Mouse (Mus musculus) gastrocnemius, postnatal 36 days (tissue): Measurements from ENCODE around the gene Gm5039. TPM values are rescaled to one million over a fixed set of nuclear protein-coding genes. Genes with fewer than 3 reads are reported as not detected.
A peak's percentile ranks its signal among the peaks of the same experiment; 100 is the strongest.
"Not testable (repeated sequence)": the region's sequence is repeated elsewhere in the genome, so short reads cannot be mapped to it uniquely, and the experiment has no call there.

Source experiments
- DNase-seq, 2 experiments: peaks; one replicate each; pipeline ENCODE4 v3.0.0; 2022
- intact Hi-C: fragments of 180-260 bp; cut with DNase I; formaldehyde crosslinking; loops from one replicate; pipeline ENCODE4 v1.15.1; 2025
- long read RNA-seq, 2 experiments: library from polyadenylated mRNA; stranded (forward); transcript quantifications; one replicate each; pipeline ENCODE4 v2.0.0; 2021
- total RNA-seq, 2 experiments: library from RNA; stranded (reverse); gene quantifications; 2 replicates each; pipeline ENCODE4 v1.2.3; 2021

Gm5039 gene
- not detected for total RNA-seq
- long read RNA-seq, experiment 1 = 0 reads
- long read RNA-seq, experiment 2 = 0 reads

GRCm38 (mm10) chr12:88323926-88324325 is at the start of gene Gm5039:
TSS of gene Gm5039 (minus strand) at chr12:88324026.
- intact Hi-C loops, DNase-seq: not testable (repeated sequence)

GRCm38 (mm10) chr12:88372018-88372417 is 48.2 kb upstream of the Gm5039 start:
- DNase-seq = no peak
- intact Hi-C loops = no loop called here

- DNase-seq, intact Hi-C loops: not testable (repeated sequence)
These were observed 46.5 kb upstream of the Gm5039 start for GRCm38 (mm10) chr12:88370321-88370720.

- DNase-seq, intact Hi-C loops: not testable (repeated sequence)
These were observed 45.9 kb upstream of the Gm5039 start for GRCm38 (mm10) chr12:88369690-88370089.

GRCm38 (mm10) chr12:88368618-88369017 is 44.8 kb upstream of the Gm5039 start:
- no peak for DNase-seq
- intact Hi-C loops = no loop called here

- DNase-seq = no peak
- intact Hi-C loops = no loop called here
These were observed 43.8 kb upstream of the Gm5039 start for GRCm38 (mm10) chr12:88367673-88368072.

- intact Hi-C loops = no loop called here
- no peak for DNase-seq
These were observed 37.3 kb upstream of the Gm5039 start for GRCm38 (mm10) chr12:88361120-88361445.

- intact Hi-C loops = no loop called here
- DNase-seq = peak; percentile 83 to 85
These were observed 36.8 kb upstream of the Gm5039 start, which contains the start of gene Adck1 for GRCm38 (mm10) chr12:88360441-88361119. TSS of gene Adck1 (plus strand) at chr12:88360554.

GRCm38 (mm10) chr12:88354182-88354702 is 30.4 kb upstream of the Gm5039 start:
- intact Hi-C loops = no loop called here
- no peak for DNase-seq

GRCm38 (mm10) chr12:88341286-88341685 is 17.5 kb upstream of the Gm5039 start:
- DNase-seq, intact Hi-C loops: not testable (repeated sequence)

GRCm38 (mm10) chr12:88336662-88337413 is 13.0 kb upstream of the Gm5039 start:
- intact Hi-C loops = loop anchor here (5.0 kb wide), 1 partner anchor 295 kb away; no protein-coding TSS in a partner anchor
- not testable (repeated sequence) for DNase-seq

- DNase-seq = no peak
- intact Hi-C loops = no loop called here
These were observed 9.3 kb downstream of the Gm5039 start for GRCm38 (mm10) chr12:88314556-88314955.

- DNase-seq, intact Hi-C loops: not testable (repeated sequence)
These were observed 26.7 kb downstream of the Gm5039 start for GRCm38 (mm10) chr12:88297171-88297570.

GRCm38 (mm10) chr12:88293082-88293481 is 30.7 kb downstream of the Gm5039 start:
- DNase-seq, intact Hi-C loops: not testable (repeated sequence)

- intact Hi-C loops = not testable (repeated sequence)
These were observed 38.6 kb downstream of the Gm5039 start for GRCm38 (mm10) chr12:88285224-88285623.

GRCm38 (mm10) chr12:88274400-88274799 is 49.4 kb downstream of the Gm5039 start, which contains the start of gene Gm5662:
TSS of gene Gm5662 (minus strand) at chr12:88274500.
- intact Hi-C loops, DNase-seq: not testable (repeated sequence)

More at GRCm38 (mm10) chr12:88285224-88285623, 38.6 kb downstream of the Gm5039 start:
- not testable (repeated sequence) for DNase-seq

Other genes with a start within 250 kb of the Gm5039 start
- not detected for gene Gm16368, start 240.3 kb downstream of the Gm5039 start, total RNA-seq
- gene Gm10436, start 141.9 kb downstream of the Gm5039 start, total RNA-seq = not detected
- gene Gm8332, start 73.9 kb downstream of the Gm5039 start, total RNA-seq = not detected
- gene Gm5662, start 49.5 kb downstream of the Gm5039 start, total RNA-seq = not detected
- 10 to 100 TPM; 14.9 to 15.5 TPM for gene Adck1, start 36.5 kb upstream of the Gm5039 start, total RNA-seq